Mouse (Mus musculus): Measurements from ENCODE around the gene Pcgf2. TPM values are rescaled to one million over a fixed set of nuclear protein-coding genes. Genes with fewer than 3 reads are reported as not detected.

Gene Pcgf2
- total RNA-seq, 1 experiment from 2014 or later = 36.1 TPM

DNA sequence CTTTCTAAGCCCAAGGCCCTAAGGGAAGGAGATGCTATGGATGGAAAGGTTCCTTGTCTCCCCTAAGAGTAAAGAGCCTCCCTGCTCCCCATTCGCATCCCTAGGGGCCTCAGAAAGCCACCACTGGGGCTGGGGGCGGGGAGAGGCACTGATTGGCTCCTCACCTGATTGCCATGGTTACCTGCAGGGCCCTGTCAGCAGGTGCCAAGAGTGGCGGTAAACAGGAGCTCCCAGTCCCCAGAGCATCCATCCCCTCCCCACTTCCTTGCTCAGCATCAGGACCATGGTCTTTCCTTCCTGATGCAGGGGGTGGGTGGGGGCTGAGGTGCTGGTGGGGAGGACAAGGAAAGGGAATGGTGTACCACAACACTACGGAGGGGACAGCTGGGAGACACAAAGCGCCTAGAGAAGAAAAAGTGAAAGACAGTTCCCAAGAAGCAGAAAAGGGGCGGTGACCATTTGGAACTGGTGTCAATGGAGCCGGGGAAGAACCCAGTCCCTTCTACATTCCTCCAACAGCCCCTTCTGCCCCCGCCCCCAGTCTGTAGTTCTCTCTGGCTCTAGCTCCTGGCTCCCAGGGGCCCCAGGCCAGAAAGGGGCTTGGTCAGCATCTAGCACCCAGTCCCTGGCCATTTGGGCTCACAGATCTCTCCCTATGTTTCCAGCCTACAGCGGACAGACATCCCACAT lies 4.4 kb downstream of the Pcgf2 start:
- DNase-seq = no peak

DNA sequence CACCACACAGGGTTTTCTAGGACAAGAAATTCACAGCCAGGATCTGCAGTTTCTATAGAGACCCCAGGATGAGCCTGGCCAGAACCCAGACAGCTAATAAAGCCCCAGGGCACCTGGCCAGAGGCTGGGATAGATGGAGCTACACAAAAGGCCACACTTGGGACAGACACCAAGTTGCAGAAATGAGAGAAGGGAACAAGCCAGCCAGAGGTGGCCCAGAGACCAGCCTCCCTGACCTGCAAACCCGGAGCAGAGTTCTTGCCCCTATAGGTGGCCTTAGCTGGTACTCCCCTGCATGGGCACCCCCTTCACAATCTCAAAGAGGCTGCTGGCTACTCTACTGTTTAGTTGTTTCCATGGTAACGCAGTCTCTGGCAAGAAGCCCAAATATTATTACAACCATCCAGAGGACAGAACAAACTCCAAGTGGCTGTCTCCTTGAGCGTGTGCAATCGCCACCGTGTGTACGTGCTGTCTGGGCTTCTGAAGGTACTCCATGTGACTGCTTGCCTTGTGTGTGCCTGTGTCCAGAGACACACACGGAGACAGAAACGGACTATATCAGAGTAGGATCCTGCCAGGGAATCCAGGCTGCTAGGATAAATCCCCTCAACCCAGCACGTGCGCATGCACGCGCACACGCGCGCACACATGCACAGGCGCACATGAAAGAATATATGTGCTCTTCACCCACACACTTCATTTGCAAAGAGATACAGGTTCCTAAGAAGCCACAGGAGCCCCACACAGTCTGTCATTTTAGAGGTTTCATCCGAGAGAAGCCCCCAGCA lies 5.2 kb downstream of the Pcgf2 start:
- DNase-seq = no peak

DNA sequence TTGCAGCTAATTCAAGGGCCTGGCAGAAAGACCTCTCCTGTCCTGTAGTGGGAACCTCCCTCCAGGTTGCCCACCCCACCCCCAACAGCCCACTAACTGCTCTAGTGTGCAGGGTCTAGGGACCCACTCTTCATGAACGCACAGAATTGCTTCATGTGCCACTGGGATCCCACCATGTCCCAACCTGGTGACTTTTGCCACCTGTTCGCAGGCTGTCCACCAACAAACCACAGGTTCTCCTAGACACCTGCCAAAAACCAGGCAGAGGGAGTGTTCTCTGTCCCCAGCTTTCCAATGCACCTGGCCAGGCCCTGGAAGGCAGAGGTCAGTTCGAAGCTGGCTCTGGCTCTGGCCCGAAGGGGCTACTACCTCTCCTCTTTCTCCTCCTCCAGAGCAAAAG lies 5.9 kb downstream of the Pcgf2 start:
- DNase-seq = no peak

DNA sequence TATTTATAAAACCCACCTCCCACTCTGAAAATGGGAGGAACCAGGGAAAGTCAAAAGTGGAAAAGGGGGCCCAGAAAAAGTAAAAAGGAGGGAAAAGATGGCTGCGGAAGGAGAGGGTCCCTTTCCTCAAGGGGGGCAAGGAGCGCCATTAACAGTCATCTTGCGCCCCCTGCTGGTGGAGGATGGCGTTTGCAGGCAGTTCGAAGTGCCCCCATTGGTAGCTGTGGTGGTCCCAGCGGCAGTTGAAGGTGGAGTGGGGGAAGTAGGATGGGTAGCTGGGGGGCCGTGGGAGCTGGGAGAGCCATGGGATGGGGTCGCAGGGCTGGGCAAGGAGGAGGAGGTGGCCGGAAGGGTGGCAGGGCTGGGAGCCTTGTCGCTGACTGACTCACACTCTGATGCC lies 10.4 kb downstream of the Pcgf2 start:
- peak; percentile 71 for DNase-seq

DNA sequence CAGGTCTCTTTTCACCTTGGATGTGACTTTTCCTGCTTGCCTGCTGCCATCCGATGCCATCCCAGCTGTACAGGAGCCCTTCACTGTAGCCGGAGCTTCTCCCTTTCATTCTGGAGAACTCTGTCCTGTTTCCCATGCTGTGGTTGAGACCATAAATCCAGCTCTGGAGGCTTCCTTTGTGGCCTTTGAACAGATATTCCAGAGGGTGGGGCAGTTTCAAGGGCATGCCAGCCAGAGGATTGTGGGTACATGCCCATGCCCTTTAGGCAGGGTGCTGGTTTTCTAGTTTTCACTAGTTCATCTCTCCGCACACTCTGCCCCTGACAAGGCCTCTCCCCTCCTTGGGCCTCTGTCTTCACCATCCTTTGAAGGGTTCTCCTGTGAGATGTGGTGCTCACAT lies 13.2 kb downstream of the Pcgf2 start:
- no peak for DNase-seq

DNA sequence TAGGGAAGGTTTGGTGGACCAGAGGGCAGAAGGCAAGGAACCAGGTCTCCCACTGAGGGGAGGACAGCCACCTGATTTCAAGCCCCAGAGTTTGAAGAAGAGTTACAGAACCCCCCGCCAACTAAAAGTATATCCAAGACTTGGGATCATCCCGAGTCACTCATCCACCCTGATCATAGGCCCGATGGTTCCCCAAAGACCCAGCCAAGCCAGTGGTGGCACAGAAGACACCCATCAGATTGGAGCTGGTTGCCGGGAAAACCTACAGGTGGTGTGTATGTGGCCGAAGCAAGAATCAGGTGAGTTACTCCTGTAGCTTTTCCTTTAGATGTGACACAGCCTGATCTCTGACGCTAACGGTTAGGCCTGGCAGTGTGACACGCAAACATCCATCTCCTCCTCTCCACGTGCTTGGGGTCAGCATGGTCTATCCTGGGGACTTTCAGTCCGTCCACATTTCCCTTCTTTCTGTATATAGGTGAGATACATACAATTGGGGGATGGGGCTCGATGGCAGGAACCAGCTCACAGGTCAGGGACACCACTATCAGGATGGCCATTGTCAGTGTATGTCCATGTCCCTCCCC lies 13.9 kb downstream of the Pcgf2 start:
- no peak for DNase-seq

DNA sequence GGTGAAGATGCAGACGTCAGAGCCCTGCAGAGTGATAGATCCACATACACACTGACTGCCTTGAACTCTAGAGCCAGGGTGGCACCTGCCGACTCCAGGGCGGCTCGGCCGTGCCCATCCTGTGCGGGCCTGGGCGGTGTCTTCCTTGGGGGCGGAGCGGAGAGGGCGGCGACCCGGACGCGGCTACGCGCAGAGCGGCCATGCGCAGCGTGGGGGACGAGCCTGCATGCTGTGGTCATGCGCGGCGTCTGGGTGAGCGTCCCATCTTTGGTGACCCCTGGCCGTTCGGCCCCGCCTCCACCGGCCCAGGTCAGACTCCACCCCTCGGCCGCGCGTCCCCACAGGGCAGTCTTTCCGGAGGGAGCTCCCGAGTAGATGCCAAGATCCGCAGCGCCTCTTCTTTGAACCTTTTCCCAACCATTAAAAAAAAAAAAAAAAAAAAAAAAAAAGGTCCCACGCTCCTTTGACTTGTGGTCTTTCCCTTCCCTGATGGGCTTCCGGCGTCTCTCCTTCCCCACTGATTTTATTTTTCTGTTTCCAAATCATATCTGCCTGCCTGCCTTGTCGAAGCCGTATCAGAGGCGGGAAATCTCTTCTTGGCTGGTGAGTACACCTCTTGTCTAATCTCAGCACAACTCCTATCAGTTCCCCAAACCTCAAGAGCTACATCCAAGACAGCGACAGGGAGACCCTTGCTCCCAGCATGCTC lies 14.5 kb downstream of the Pcgf2 start, which contains the start of gene Cisd3:
Cisd3 (plus strand) TSS at position 214 of the 709 bp plus-strand sequence.
- DNase-seq = peak; percentile 97

DNA sequence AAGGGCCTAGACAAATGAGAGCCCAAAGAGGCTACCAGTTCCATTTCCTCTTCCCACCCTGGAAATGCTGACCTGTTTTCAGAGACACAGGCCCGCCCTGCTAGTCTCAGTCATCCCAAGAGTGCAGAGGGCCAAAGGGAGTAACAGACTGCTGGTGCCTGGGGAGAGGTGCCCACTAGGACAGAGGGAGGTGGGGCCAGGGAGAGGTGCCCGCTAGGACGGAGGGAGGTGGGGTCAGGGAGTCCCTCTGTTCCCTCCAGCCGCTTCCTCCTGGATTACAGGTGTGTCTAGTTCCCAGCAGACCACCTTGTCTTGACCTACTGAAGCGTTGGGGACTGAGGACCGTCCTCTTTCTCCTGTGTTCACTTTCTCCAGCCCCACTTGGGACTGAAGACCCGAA lies 15.5 kb downstream of the Pcgf2 start:
- DNase-seq = no peak

DNA sequence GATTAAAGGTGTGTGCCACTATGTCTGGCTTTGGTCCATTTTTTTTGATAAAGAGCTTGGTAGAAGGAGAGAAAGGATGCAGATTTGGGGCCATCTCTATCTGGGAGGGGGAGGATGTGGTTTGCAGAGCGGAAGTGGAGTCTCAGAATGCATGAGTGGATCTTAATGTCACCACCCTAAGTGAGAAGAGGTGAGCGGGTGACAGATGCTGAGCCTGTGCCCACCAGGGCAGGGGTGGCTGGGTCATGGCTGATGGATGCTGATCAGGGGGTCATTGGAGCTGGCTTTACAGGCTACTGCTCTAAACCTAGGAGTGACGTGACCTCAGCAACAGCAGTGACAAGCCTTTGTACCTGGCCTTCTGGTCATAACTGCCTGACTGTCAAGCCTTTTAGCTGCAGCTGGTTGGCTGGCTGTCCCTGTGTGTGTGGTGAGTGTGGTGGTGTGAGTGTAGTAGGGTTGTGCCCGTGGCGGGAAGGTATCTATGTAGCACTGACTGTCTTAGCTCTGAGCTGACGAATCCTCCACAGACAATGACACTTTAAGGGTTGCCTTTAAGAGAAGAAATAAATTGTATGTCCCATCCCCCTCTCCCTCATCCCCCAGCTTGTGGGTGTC lies 16.1 kb downstream of the Pcgf2 start:
- no peak for DNase-seq

DNA sequence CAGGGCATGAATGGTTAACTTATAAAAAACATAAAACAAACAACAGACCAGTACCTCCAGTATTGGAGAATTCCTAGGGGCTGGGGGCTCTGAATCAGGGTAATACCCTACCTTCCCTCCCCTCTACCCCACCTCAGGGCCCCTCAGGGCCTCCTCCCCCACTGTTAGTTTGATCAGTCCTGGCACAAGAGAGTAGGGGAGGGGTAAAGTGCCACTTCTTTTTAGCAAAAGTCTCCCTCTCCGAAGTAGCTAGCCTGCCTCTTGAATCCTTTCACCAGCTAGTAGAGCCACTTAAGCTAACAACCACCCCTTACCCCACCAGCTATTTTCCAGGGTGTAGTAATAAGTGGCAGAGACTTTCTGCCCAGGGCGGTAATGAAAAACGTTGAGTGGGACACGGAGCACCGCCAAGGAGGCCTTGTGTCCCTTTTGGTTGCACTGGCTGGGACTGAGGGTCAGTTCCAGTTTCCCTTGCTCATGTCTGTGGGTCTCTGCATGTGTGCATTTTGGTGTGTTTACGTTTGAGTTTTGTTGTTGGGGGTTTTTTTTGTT lies 17.7 kb downstream of the Pcgf2 start:
- no peak for DNase-seq

DNA sequence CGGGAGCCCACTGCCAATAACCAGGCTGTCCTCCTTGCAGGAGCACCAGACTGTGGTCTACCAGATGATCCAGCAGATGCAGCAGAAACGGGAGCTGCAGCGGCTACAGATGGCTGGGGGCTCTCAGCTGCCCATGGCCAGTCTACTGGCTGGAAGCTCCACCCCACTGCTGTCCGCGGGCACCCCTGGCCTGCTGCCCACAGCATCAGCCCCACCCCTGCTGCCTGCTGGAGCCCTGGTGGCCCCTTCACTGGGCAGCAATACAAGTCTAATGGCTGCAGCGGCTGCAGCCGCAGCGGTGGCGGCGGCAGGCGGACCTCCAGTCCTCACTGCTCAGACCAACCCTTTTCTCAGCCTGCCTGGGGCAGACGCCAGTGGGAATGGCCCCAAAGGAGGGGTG lies 19.9 kb downstream of the Pcgf2 start:
- peak; percentile 49 for DNase-seq

DNA sequence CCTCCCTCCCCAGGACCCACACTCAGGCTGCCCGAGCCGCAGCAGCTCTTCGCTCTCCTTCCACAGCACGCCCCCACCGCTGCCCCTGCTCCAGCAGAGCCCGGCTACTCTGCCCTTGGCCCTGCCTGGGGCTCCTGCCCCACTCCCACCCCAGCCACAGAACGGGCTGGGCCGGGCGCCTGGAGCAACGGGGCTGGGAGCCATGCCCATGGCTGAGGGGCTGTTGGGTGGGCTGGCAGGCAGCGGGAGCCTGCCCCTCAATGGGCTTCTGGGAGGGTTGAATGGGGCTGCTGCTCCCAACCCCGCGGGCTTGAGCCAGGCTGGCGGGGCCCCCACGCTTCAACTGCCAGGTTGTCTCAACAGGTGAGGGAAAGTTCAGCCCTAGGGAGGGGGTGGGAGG lies 22.0 kb downstream of the Pcgf2 start:
- no peak for DNase-seq

DNA sequence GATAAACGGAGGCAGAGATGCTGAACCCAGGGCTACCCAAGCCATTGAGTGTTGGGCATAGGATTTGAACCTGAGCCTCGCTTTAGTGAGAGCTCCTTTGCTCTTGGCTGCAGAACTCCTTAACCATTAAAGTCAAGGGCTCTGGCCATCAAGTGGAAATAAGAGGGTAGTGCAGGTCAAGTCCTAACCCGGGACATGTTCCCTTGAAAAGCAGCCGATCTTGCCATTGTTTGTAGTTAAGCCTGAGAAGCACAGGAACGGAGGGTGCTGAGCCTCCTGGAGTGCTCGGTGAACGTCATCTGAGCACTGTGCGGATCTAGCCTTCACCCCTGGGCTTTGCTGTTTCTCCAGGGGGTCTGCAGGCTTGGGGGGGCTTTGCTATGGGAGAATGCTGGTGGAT lies 22.5 kb downstream of the Pcgf2 start:
- no peak for DNase-seq

DNA sequence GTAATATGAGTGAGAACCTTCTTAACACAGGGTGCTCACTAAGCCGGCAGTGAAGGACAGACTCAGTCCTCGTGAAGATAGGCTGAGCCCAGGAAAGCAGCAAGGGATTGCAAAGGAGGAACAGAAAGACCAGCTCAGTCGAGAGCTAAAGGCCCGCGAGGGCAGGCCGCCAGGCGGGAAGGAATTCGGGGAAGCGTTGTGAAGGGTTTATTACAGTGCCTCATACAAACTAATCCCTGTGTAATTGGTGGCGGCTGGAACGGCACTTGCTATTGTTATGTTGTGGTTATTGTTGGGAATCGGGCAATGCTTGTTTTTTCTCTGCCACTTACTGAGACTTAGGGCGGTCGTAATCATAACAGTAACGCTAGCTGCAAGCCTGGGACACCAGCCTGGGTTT lies 22.9 kb downstream of the Pcgf2 start:
- no peak for DNase-seq

DNA sequence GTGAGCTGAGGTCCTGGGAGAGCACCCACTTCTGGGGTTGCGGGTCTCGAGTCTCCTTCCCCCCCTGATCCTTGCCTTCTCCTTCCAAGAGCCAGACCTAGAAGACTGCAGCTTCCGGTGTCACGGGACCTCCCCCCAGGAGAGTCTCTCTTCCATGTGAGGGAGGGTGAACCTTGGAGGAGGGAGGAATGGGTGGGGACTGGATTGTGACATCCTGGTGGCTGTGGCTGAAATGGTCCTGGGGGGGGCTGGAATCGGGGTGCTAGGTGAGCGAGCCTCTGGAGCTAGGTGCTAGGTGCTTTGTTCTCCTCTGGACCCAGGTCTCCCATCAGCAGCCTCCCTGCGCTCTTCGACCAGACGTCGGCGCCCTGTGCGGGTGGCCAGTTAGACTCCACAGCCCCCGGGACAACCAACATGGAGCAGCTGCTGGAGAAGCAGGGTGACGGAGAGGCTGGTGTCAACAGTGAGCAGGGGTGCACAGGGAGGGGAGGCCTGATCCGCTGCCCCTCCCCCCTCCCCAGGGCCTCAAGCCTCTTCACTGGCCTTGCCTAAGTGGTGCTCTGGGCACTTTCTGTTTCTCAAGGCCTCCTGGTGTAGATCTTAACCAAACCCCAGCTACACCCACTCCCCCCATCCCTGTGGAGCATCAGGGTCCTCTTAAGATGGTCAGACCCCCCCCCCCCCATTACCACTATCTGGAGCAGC lies 24.1 kb downstream of the Pcgf2 start:
- no peak for DNase-seq

DNA sequence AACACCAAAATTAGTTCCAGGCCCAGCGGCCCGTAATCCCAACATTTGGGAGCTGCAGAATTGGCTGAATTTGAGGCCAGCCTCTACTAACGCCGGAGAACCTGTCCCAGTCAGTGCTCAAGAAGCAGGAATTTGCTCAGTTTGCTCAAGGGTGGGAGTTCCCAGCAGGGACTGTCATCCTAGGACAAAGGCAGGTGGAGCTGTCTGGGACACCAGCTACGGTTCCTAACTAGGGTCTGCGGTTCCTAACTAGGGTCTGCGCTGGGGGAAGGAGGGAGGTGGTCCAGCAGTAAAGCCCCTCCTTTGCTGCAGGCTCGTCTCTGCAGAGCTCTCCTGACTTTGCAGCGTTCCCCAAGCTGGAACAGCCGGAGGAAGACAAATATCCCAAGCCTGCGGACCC lies 27.1 kb downstream of the Pcgf2 start:
- DNase-seq = no peak

DNA sequence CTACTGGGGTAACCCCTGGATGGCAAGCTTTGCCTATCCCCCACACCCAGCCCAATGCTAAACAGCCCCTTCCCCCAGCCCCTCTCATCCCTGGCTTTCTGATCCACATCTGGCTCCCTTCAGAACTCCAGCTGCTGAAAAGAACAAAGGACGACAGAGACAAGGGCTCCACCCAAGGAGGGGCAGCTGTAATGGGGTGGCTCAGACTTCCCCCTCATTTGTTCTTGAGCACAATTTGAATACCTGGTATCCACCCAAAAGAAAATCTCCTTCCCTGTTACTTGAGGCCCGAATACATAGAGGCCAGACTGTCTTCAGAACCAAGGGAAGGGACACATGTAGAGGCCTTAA lies 29.1 kb downstream of the Pcgf2 start:
- no peak for DNase-seq

DNA sequence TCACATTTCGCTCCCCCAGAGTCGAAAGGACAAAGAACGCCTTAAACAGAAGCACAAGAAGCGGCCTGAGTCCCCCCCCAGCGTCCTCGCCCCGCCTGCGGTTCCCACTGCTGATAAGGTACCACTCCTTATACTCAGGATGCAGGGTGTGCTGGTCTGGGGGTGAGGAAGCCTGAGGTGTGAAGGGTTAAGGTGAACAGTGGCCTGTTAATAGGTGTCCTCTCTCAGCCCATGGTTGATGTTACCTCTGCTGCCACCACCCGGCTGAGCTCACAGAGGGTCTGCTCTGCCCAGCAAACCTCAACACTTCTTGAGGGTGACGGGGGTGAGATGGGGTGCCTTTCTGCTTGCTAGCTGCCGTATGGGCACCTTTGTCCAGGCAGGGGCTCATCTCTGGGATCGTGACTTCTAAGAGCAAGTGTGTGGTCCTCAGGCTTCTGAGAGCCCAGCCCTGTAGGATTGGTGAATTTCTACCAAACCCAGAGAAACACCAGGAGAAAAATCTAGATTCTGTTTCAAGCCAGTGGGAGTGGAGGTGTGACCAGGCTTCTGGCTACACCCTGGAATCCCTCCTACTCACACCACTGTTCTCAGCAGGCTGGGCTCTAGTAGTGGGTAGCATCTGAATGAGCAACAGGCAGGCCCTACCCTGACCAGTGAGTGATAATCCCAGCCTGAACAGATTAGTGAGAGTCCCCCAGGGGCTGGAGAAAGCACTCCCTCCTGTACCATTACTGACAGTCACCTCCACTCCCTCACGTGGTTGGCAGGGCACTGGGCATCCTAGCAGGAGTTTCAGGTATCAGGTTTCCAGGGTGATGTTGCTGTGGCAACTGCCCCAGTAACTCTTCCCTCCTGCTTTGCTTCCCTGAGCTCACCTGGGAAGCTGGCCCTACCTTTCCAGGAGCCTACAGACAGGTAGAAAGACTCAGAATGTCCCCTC lies 29.8 kb downstream of the Pcgf2 start:
- no peak for DNase-seq

DNA sequence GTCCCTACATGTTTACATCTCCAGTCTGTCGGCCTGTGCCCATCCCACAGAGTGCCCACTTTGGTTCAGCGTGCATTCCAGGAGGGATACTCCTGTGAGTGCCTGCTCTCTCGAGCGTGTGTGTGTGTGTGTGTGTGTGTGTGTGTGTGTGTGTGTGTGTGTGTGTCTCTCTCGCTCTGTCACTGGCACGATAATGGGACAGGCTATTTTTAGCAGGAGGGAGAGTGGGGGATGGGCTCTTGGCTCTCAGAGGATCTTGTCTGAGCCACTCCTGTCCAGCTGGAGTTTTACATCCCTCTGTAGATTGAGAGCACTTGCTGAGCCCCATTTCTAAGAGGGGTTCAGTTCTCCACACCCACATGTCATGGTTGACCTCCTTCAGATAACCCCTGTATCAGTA lies 30.5 kb downstream of the Pcgf2 start:
- DNase-seq = no peak

DNA sequence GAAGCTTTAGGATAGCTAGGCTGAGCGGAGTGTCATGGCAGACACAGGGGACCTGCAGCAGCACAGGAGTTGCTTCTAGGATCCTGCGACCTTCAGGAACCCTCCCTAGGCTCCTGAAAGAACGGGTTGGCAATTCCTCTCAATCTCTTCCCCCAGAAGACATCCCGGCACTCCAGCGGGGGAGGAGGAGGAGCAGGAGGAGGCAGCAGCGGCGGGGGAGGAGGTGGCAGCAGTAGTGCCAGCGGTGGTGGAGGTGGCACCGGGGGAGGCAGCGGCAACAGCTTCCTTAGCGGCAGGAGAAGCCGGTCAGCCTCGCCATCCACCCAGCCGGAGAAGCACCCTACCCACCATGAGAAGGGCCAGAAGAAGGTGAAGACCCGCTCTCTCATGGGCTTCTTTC lies 31.0 kb downstream of the Pcgf2 start:
- DNase-seq = no peak
